24 mouse cellular contexts compared by ENCODE assay signal in the genomic region with DNA sequence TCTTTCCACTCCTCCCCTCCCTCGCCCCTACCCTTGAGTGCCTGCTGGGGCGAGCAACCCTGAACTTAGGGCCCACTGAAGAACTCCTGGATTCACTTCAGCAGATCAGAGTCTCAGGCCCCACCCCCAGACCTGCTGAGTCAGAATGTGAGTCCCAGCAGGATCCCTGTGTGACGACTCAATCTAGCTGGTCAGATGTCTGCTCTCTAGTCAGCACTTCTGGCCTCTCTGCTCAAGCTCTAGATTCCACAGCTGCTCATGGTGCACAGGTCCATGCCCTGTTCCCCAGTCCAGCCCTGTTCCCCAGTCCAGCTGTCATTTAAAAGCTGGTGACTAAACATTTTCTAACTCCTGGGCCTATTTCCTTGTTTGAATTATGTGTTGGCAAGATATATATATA. TPM values are rescaled to one million over a fixed set of nuclear protein-coding genes. Genes with fewer than 3 reads are reported as not detected.
DNase-seq lines count a peak whose midpoint lies in the region; ATAC-seq and TF ChIP-seq lines count a peak whose summit lies in the region.
"Had no signal": no experiment of that assay in that cellular context is flagged by ENCODE, and none has a peak within 500 bp of the region (broad histone marks: within the 10 kb centered on the region; RNA-seq: fewer than 3 reads in every experiment).

No protein-coding gene starts in this region.

- H3K4me2 ChIP-seq in intestine, postnatal 0 days (replicated peaks; ENCODE audit: low read depth), result no peak overlapping the region
- H3K4me2 ChIP-seq: embryonic facial prominence, embryonic 15.5 days; heart, embryonic 13.5 days; hindbrain, embryonic 15.5 days had no signal

- no peak overlapping the region for H3K27ac ChIP-seq in intestine, postnatal 0 days (ENCODE audit: low read depth, low read length)
- H3K27ac ChIP-seq: embryonic facial prominence, embryonic 15.5 days; forebrain, embryonic 10.5 days; heart, adult 2 months; heart, embryonic 13.5 days; hindbrain, embryonic 15.5 days had no signal

- H3K4me3 ChIP-seq in intestine, postnatal 0 days (ENCODE audit: low read depth, low read length), result no peak overlapping the region
- H3K4me3 ChIP-seq: embryonic facial prominence, embryonic 15.5 days; erythroblast, embryonic 14.5 days; forebrain, embryonic 10.5 days; heart, adult 2 months; heart, embryonic 13.5 days; hindbrain, embryonic 15.5 days had no signal

- DNase-seq in 3T3-L1 (ENCODE audit: low read depth, low spot score) (peak; percentile 78), A20 (ENCODE audit: low read depth, low spot score) (peak; percentile 32), NIH3T3 (ENCODE audit: low read depth) (peak; percentile 67)
- DNase-seq in spleen, postnatal 36 days (ENCODE audit: low spot score in 2 of 2), result no peak
- no peak for DNase-seq in kidney, postnatal 25 days
- DNase-seq: adrenal gland, postnatal 14 days; cerebellum, adult 18-20 months; cerebellum, postnatal 10 days; gastrocnemius, postnatal 10 days; heart, adult 2 months; heart, postnatal 36 days; kidney, adult 2 months had no signal

- H3K9me3 ChIP-seq in intestine, postnatal 0 days (ENCODE audit: control insufficient read depth), result no peaks in the 10 kb centered on the region
- H3K9me3 ChIP-seq: hindbrain, embryonic 15.5 days had no signal

- peak; percentile 89 for ATAC-seq in intestine, postnatal 0 days
- ATAC-seq in frontal cortex, adult (ENCODE audit: low TSS enrichment), result no peak
- no peak for ATAC-seq in cerebellum, adult (ENCODE audit: insufficient number of reproducible peaks, low FRiP score, low TSS enrichment)
- ATAC-seq: forebrain, embryonic 14.5 days had no signal

- H3K4me1 ChIP-seq in intestine, postnatal 0 days (replicated peaks; ENCODE audit: control insufficient read depth, insufficient read depth, low read length), result no peaks in the 10 kb centered on the region
- H3K4me1 ChIP-seq: embryonic facial prominence, embryonic 15.5 days; forebrain, embryonic 10.5 days; hindbrain, embryonic 15.5 days had no signal

- H3K9ac ChIP-seq in intestine, postnatal 0 days (ENCODE audit: low read depth, low read length), result no peak overlapping the region
- H3K9ac ChIP-seq: embryonic facial prominence, embryonic 15.5 days; heart, embryonic 13.5 days; hindbrain, embryonic 15.5 days had no signal

- no peaks in the 10 kb centered on the region for H3K27me3 ChIP-seq in intestine, postnatal 0 days (replicated peaks; ENCODE audit: control insufficient read depth, insufficient read depth, low read length)
- H3K27me3 ChIP-seq: embryonic facial prominence, embryonic 15.5 days; heart, embryonic 13.5 days; hindbrain, embryonic 15.5 days had no signal

- no peak for TF ChIP-seq CTCF in intestine, postnatal 0 days (IDR thresholded peaks at IDR 0.05; ENCODE audit: low read depth)

- 62% methylated on average over 3 of the region's 3 CpGs for WGBS in intestine, postnatal 0 days

- no peaks in the 10 kb centered on the region for H3K36me3 ChIP-seq in intestine, postnatal 0 days (ENCODE audit: control insufficient read depth, insufficient read depth)
- H3K36me3 ChIP-seq: embryonic facial prominence, embryonic 15.5 days; forebrain, embryonic 10.5 days; heart, embryonic 13.5 days; hindbrain, embryonic 15.5 days had no signal

RNA-seq across cellular contexts. Expression of a gene that starts 13.9 kb away (rescaled TPM):
- 0.16 and 0.20 TPM in 2 replicates for polyA plus RNA-seq in intestine, postnatal 0 days (2015; fragmentation: Nextera tagmentation; extraction: Ambion mirVana)
- polyA plus RNA-seq: embryonic facial prominence, embryonic 11.5 days; erythroblast, embryonic 14.5 days; forebrain, embryonic 10.5 days; forebrain, embryonic 14.5 days; heart, adult 2 months; heart, embryonic 13.5 days; heart, postnatal 0 days; hindbrain, embryonic 11.5 days; hindbrain, embryonic 15.5 days had no signal

Comparison
In these comparisons a context has a peak if more than half of its experiments do, and no peak if none do; other contexts are left out.
1. DNase-seq: peak in 3T3-L1 (single experiment), A20 (single experiment) and NIH3T3 (single experiment); none in spleen, postnatal 36 days (0 of 2) and kidney, postnatal 25 days (0 of 2).